9 mouse cellular contexts compared by ENCODE assay signal in genomic region chr1:105843856-105844255, GRCm38 (mm10).
DNase-seq lines count a peak whose midpoint lies in the region; ATAC-seq and TF ChIP-seq lines count a peak whose summit lies in the region.
"Had no signal": no experiment of that assay in that cellular context is flagged by ENCODE, and none has a peak within 500 bp of the region (broad histone marks: within the 10 kb centered on the region; RNA-seq: fewer than 3 reads in every experiment).

No protein-coding gene starts in this region.

- no peaks in the 10 kb centered on the region for H3K9me3 ChIP-seq in forebrain, embryonic 11.5 days (ENCODE audit: control insufficient read depth, low read length)
- H3K9me3 ChIP-seq in limb, embryonic 12.5 days = no peaks in the 10 kb centered on the region
- H3K9me3 ChIP-seq in stomach, embryonic 15.5 days = no peaks in the 10 kb centered on the region

- no peak overlapping the region for H3K9ac ChIP-seq in liver, adult 2 months (ENCODE audit: low read depth, low read length)
- H3K9ac ChIP-seq in forebrain, embryonic 11.5 days (ENCODE audit: low read length) = no peak overlapping the region
- no peak overlapping the region for H3K9ac ChIP-seq in limb, embryonic 12.5 days (replicated peaks)
- no peak overlapping the region for H3K9ac ChIP-seq in stomach, embryonic 15.5 days

- no peaks in the 10 kb centered on the region for H3K36me3 ChIP-seq in liver, adult 2 months (ENCODE audit: control insufficient read depth, insufficient read depth, low read length)
- H3K36me3 ChIP-seq in forebrain, embryonic 11.5 days (ENCODE audit: control insufficient read depth, insufficient read depth, low read length) = no peaks in the 10 kb centered on the region
- no peaks in the 10 kb centered on the region for H3K36me3 ChIP-seq in limb, embryonic 12.5 days
- no peaks in the 10 kb centered on the region for H3K36me3 ChIP-seq in stomach, embryonic 15.5 days

- no peaks in the 10 kb centered on the region for H3K79me2 ChIP-seq in liver, adult 2 months (ENCODE audit: control insufficient read depth, insufficient read depth, low read length)

- DNase-seq in liver, adult 2 months (ENCODE audit: extremely low read depth, low read depth, low spot score) = peak; percentile 11
- no peak for DNase-seq in liver
- DNase-seq in forebrain, embryonic 11.5 days (ENCODE audit: low spot score) = no peak
- no peak for DNase-seq in urinary bladder, postnatal 4 days (ENCODE audit: low spot score in 2 of 2)
- no peak for DNase-seq in gastrocnemius, postnatal 25 days
- DNase-seq: kidney, adult 9 months had no signal

- TF ChIP-seq CTCF in liver, adult 2 months (IDR thresholded peaks at IDR 0.05; ENCODE audit: low read depth, low read length) = no peak

- no peaks in the 10 kb centered on the region; the same call in 1 of the 2 replicates for H3K4me1 ChIP-seq in liver, adult 2 months (ENCODE audit: control insufficient read depth, insufficient read depth, low read length)
- H3K4me1 ChIP-seq in forebrain, embryonic 11.5 days (replicated peaks; ENCODE audit: control insufficient read depth, insufficient read depth, low read length) = peaks cover 3% of the 10 kb centered on the region; the same call in 1 of the 2 replicates
- peaks cover 10% of the 10 kb centered on the region for H3K4me1 ChIP-seq in limb, embryonic 12.5 days (replicated peaks)
- H3K4me1 ChIP-seq in stomach, embryonic 15.5 days = 0 out of 2 replicates have a peak, but pooled peaks cover 3% of the 10 kb centered on the region

- 26% methylated on average over 2 of the region's 2 CpGs for WGBS in liver, adult 2 months
- WGBS in forebrain, embryonic 11.5 days = 0% methylated on average over 2 of the region's 2 CpGs
- 6% methylated on average over 2 of the region's 2 CpGs for WGBS in limb, embryonic 12.5 days
- WGBS in stomach, embryonic 15.5 days = 10% methylated on average over 2 of the region's 2 CpGs

- H3K27ac ChIP-seq in liver, adult 2 months (replicated peaks; ENCODE audit: insufficient read depth, low read depth, low read length) = no peak overlapping the region
- no peak overlapping the region for H3K27ac ChIP-seq in forebrain, embryonic 11.5 days (ENCODE audit: low read depth, low read length)
- H3K27ac ChIP-seq in limb, embryonic 12.5 days = no peak overlapping the region
- H3K27ac ChIP-seq in stomach, embryonic 15.5 days = no peak overlapping the region

- no peak for TF ChIP-seq POLR2A in liver, adult 2 months (IDR thresholded peaks at IDR 0.05; ENCODE audit: extremely low read depth, insufficient read depth, low read length)

- peak overlapping the region; percentile 56; the same call in 1 of the 2 replicates for H3K4me2 ChIP-seq in forebrain, embryonic 11.5 days (ENCODE audit: low read depth, low read length, severe bottlenecking)
- peak overlapping the region; percentile 50 for H3K4me2 ChIP-seq in limb, embryonic 12.5 days
- peak overlapping the region; percentile 37 for H3K4me2 ChIP-seq in stomach, embryonic 15.5 days

- no peaks in the 10 kb centered on the region for H3K27me3 ChIP-seq in liver, adult 2 months (ENCODE audit: control insufficient read depth, insufficient read depth, low read length)
- peaks cover 5% of the 10 kb centered on the region; the same call in 1 of the 2 replicates for H3K27me3 ChIP-seq in forebrain, embryonic 11.5 days (ENCODE audit: control insufficient read depth, insufficient read depth, low read length)
- H3K27me3 ChIP-seq in limb, embryonic 12.5 days = peaks cover 31% of the 10 kb centered on the region
- H3K27me3 ChIP-seq in stomach, embryonic 15.5 days (replicated peaks) = no peaks in the 10 kb centered on the region
- H3K27me3 ChIP-seq: Patski had no signal

- ATAC-seq in forebrain, embryonic 11.5 days (replicated peaks; ENCODE audit: low FRiP score) = peak; percentile 63
- no peak for ATAC-seq in limb, embryonic 12.5 days (ENCODE audit: insufficient number of reproducible peaks, insufficient read depth, low FRiP score, low TSS enrichment, low read depth)
- ATAC-seq in stomach, embryonic 15.5 days (ENCODE audit: insufficient read depth, low FRiP score, low read depth) = no peak
- ATAC-seq: Patski had no signal

- H3K4me3 ChIP-seq in liver, adult 2 months (ENCODE audit: insufficient read depth, low read depth, low read length) = no peak overlapping the region
- no peak overlapping the region; the same call in 1 of the 2 replicates for H3K4me3 ChIP-seq in forebrain, embryonic 11.5 days (ENCODE audit: low read depth, low read length)
- H3K4me3 ChIP-seq in limb, embryonic 12.5 days (replicated peaks) = peak overlapping the region; percentile 18; the same call in 1 of the 2 replicates
- no peak overlapping the region for H3K4me3 ChIP-seq in stomach, embryonic 15.5 days (replicated peaks)
